Mouse (Mus musculus): Measurements from ENCODE around the gene Dcun1d5.

- TF ChIP-seq CTCF (IDR thresholded peaks at IDR 0.05; ENCODE audit: borderline replicate concordance, control insufficient read depth, extremely low read depth, insufficient read depth, low read length, poor library complexity) (no peak), POLR2A (IDR thresholded peaks at IDR 0.05; ENCODE audit: control insufficient read depth, extremely low read depth, insufficient read depth, low read length, poor library complexity) (no peak)
These were observed 16.9 kb upstream of the Dcun1d5 start for GRCm38 (mm10) chr9:7167339-7167998.
